Mouse (Mus musculus) embryonic facial prominence, embryonic 11.5 days (tissue): ENCODE measurements around the gene Tsnaxip1. TPM values are rescaled to one million over a fixed set of nuclear protein-coding genes. Genes with fewer than 3 reads are reported as not detected.

Experiments used
- ATAC-seq: fragments of 200-750 bp; cut with Nextera tagmentation; replicated peaks from 2 replicates; pipeline ENCODE4 v1.8.0; 2017; ENCODE audit warnings: low read depth; ENCODE audit not compliant: insufficient number of reproducible peaks, low FRiP score, low TSS enrichment
- DNase-seq: peaks from one replicate; pipeline ENCODE4 v3.0.0-alpha.2; 2015; ENCODE audit warnings: low spot score
- H3K27ac ChIP-seq: fragments of 300-500 bp; sonication (generic); replicated peaks from 2 replicates; pipeline ENCODE4 v1.5.1; 2014; ENCODE audit warnings: mild to moderate bottlenecking, low read depth, low read length, control low read depth
- H3K27me3 ChIP-seq: fragments of 300-500 bp; sonication (generic); 2 replicates; pipeline ENCODE4 v1.6.1; 2014; ENCODE audit warnings: mild to moderate bottlenecking, low read length, moderate library complexity, mixed read lengths; ENCODE audit not compliant: control insufficient read depth, insufficient read depth
- H3K36me3 ChIP-seq: fragments of 300-500 bp; sonication (generic); replicated peaks from 2 replicates; pipeline ENCODE4 v1.6.1; 2014; ENCODE audit warnings: low read depth, mild to moderate bottlenecking, low read length, moderate library complexity, mixed read lengths; ENCODE audit not compliant: control insufficient read depth, insufficient read depth
- H3K4me1 ChIP-seq: fragments of 300-500 bp; sonication (generic); 2 replicates; pipeline ENCODE4 v1.6.1; 2014; ENCODE audit warnings: low read length, mixed read lengths; ENCODE audit not compliant: control insufficient read depth, insufficient read depth
- H3K4me2 ChIP-seq: fragments of 300-500 bp; sonication (generic); 2 replicates; pipeline ENCODE4 v1.6.1; 2014; ENCODE audit warnings: low read depth, mild to moderate bottlenecking, control low read depth, low read length, moderate library complexity
- H3K4me3 ChIP-seq: fragments of 300-500 bp; sonication (generic); 2 replicates; pipeline ENCODE4 v1.5.1; 2014; ENCODE audit warnings: low read depth, low read length, control low read depth
- H3K9ac ChIP-seq: fragments of 300-500 bp; sonication (generic); replicated peaks from 2 replicates; pipeline ENCODE4 v1.6.1; 2014; ENCODE audit warnings: mild to moderate bottlenecking, control low read depth, low read length
- H3K9me3 ChIP-seq: fragments of 300-500 bp; sonication (generic); replicated peaks from 2 replicates; pipeline ENCODE4 v1.6.1; 2016; ENCODE audit warnings: mild to moderate bottlenecking, low read length, inconsistent platforms, mixed read lengths; ENCODE audit not compliant: control insufficient read depth
- WGBS: fragments of 180-500 bp; shearing (Covaris S2); extraction: QIAGEN DNeasy Blood & Tissue Kit; methylation state at CpG from one replicate; pipeline ENCODE4 v1.1.7; 2014; 5-methylcytosine and 5-hydroxymethylcytosine counted together
- polyA plus RNA-seq: library from polyadenylated mRNA; unstranded; fragments of >200 nt; fragmentation: Nextera tagmentation; extraction: Ambion mirVana; gene quantifications from 2 replicates; pipeline ENCODE4 v1.2.1, GENCODE M21; 2014

The Tsnaxip1 gene
- polyA plus RNA-seq = 0.27 TPM in 1 of 2 replicates, not detected in the other

GRCm38 (mm10) chr8:105826861-105827848 lies at the start of gene Tsnaxip1, which contains the start of gene Ranbp10:
Gene Tsnaxip1 (plus strand): TSS chr8:105827731.
Gene Ranbp10 (minus strand): TSS chr8:105827350.
- 0 out of 2 replicates have a peak within 1 kb of the TSS, but pooled peaks have one; percentile 36 for H3K27ac ChIP-seq
- H3K9me3 ChIP-seq = no peaks in the 10 kb centered on the region
- peak; percentile 99 for ATAC-seq

GRCm38 (mm10) chr8:105777833-105778232 lies 49.7 kb upstream of the Tsnaxip1 start:
- ATAC-seq (no peak), DNase-seq (no peak)
- Histone ChIP-seq H3K4me1 (no peaks in the 10 kb centered on the region), H3K36me3 (peaks cover 13% of the 10 kb centered on the region), H3K4me2 (no peak overlapping the region), H3K27me3 (no peaks in the 10 kb centered on the region), H3K27ac (no peak overlapping the region), H3K9ac (no peak overlapping the region), H3K9me3 (no peaks in the 10 kb centered on the region), H3K4me3 (no peak overlapping the region)
- WGBS = 84% methylated on average over 2 of the region's 2 CpGs

More at GRCm38 (mm10) chr8:105826861-105827848, at the start of gene Tsnaxip1, which contains the start of gene Ranbp10:
- peak; percentile 99 for DNase-seq
- H3K36me3 ChIP-seq = peaks cover 2% of the 10 kb centered on the region
- peak within 1 kb of the TSS; percentile 78 for H3K4me2 ChIP-seq
- peak within 1 kb of the TSS; percentile 86 for H3K4me3 ChIP-seq
- H3K27me3 ChIP-seq = no peaks in the 10 kb centered on the region
- peak within 1 kb of the TSS; percentile 85 for H3K9ac ChIP-seq
- under 1% methylated on average over 52 of the region's 52 CpGs for WGBS
- H3K4me1 ChIP-seq = no peaks in the 10 kb centered on the region

- no peak overlapping the region for H3K4me2 ChIP-seq
- peaks cover 8% of the 10 kb centered on the region for H3K36me3 ChIP-seq
- H3K4me1 ChIP-seq = no peaks in the 10 kb centered on the region
- no peaks in the 10 kb centered on the region for H3K9me3 ChIP-seq
- no peak overlapping the region for H3K9ac ChIP-seq
- WGBS = 86% methylated on average over 5 of the region's 5 CpGs
- no peak overlapping the region for H3K4me3 ChIP-seq
- DNase-seq (no peak), ATAC-seq (no peak)
- H3K27me3 ChIP-seq = no peaks in the 10 kb centered on the region
- no peak overlapping the region for H3K27ac ChIP-seq
Observed at GRCm38 (mm10) chr8:105780298-105780697, 47.2 kb upstream of the Tsnaxip1 start.

- H3K4me1 ChIP-seq = no peaks in the 10 kb centered on the region
- DNase-seq (peak; percentile 66), ATAC-seq (no peak)
- 86% methylated on average over 2 of the region's 2 CpGs for WGBS
- no peak overlapping the region for H3K4me2 ChIP-seq
- H3K27me3 ChIP-seq = no peaks in the 10 kb centered on the region
- H3K4me3 ChIP-seq = no peak overlapping the region
- no peaks in the 10 kb centered on the region; the same call in 1 of the 2 replicates for H3K36me3 ChIP-seq
- no peak overlapping the region for H3K27ac ChIP-seq
- H3K9me3 ChIP-seq = no peaks in the 10 kb centered on the region
- H3K9ac ChIP-seq = no peak overlapping the region
Observed at GRCm38 (mm10) chr8:105788241-105788640, 39.3 kb upstream of the Tsnaxip1 start.

GRCm38 (mm10) chr8:105788927-105789326 lies 38.6 kb upstream of the Tsnaxip1 start:
- Histone ChIP-seq H3K4me2 (no peak overlapping the region), H3K4me3 (no peak overlapping the region), H3K27me3 (no peaks in the 10 kb centered on the region), H3K4me1 (no peaks in the 10 kb centered on the region), H3K9ac (no peak overlapping the region), H3K27ac (no peak overlapping the region), H3K9me3 (no peaks in the 10 kb centered on the region), H3K36me3 (no peaks in the 10 kb centered on the region; the same call in 1 of the 2 replicates)
- 68% methylated on average over 4 of the region's 4 CpGs for WGBS
- DNase-seq = no peak
- ATAC-seq = no peak

- Histone ChIP-seq H3K36me3 (no peaks in the 10 kb centered on the region), H3K4me3 (no peak overlapping the region), H3K4me2 (no peak overlapping the region), H3K9me3 (no peaks in the 10 kb centered on the region), H3K27ac (no peak overlapping the region), H3K4me1 (no peaks in the 10 kb centered on the region), H3K9ac (no peak overlapping the region), H3K27me3 (no peaks in the 10 kb centered on the region)
- ATAC-seq = no peak
- no peak for DNase-seq
Observed at GRCm38 (mm10) chr8:105789626-105790025, 37.9 kb upstream of the Tsnaxip1 start.

- no peak overlapping the region for H3K9ac ChIP-seq
Observed at GRCm38 (mm10) chr8:105793331-105793730, 34.2 kb upstream of the Tsnaxip1 start.

More at GRCm38 (mm10) chr8:105793331-105793730, 34.2 kb upstream of the Tsnaxip1 start:
- no peaks in the 10 kb centered on the region for H3K36me3 ChIP-seq
- H3K27ac ChIP-seq = no peak overlapping the region
- no peak overlapping the region for H3K4me2 ChIP-seq
- H3K4me1 ChIP-seq = no peaks in the 10 kb centered on the region
- no peaks in the 10 kb centered on the region for H3K9me3 ChIP-seq
- DNase-seq = no peak
- H3K4me3 ChIP-seq = no peak overlapping the region
- WGBS = 96% methylated on average over 1 of the region's 1 CpGs
- no peaks in the 10 kb centered on the region for H3K27me3 ChIP-seq
- no peak for ATAC-seq
